Comparison of ENCODE assay signal across 10 mouse cellular contexts in the genomic region with DNA sequence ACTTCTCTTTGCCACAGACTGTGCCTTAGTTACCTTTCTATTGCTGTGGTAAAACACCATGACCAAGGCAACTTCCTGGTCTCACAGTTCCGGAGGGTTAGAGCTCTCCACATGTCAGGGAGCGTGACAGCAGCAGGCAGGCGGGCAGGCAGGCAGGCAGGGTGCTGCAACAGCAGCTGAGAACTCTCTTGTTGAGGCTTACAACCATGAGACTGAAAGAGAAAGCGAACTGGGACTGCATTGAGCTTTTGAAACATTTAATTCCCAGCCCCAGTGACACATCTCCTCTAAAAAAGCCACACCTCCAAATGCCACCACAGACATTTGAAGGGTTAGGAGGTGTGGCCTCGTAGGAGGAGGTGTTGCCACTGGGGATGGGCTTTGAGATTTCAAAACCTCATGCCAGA. TPM values are rescaled to one million over a fixed set of nuclear protein-coding genes. Genes with fewer than 3 reads are reported as not detected.
A peak's percentile ranks its signal among the peaks of the same experiment; 100 is the strongest.
DNase-seq lines count a peak whose midpoint lies in the region; ATAC-seq and TF ChIP-seq lines count a peak whose summit lies in the region.
"Had no signal": no experiment of that assay in that cellular context is flagged by ENCODE, and none has a peak within 500 bp of the region (broad histone marks: within the 10 kb centered on the region; RNA-seq: fewer than 3 reads in every experiment).

No protein-coding gene starts in this region.

- 0 out of 2 replicates have a peak, but pooled peaks have one; percentile 18 for TF ChIP-seq EP300 in heart, adult 2 months (IDR thresholded peaks at IDR 0.05; ENCODE audit: insufficient read depth, low read depth, low read length)

- H3K36me3 ChIP-seq in heart, adult 2 months (ENCODE audit: control insufficient read depth, insufficient read depth, low read length), result peaks cover 13% of the 10 kb centered on the region; the same call in 1 of the 2 replicates
- H3K36me3 ChIP-seq: embryonic facial prominence, embryonic 15.5 days had no signal

- peak overlapping the region; percentile 52 for H3K27ac ChIP-seq in heart, adult 2 months
- H3K27ac ChIP-seq: embryonic facial prominence, embryonic 15.5 days had no signal

- peak in 1 of 2 experiments; percentile 50 for DNase-seq in heart, adult 2 months
- DNase-seq in heart, postnatal 4 days, result no peak
- DNase-seq in liver, result peak; percentile 11
- DNase-seq in ovary, adult 18-20 months (ENCODE audit: low spot score), result no peak
- DNase-seq in right cerebral cortex, postnatal 14 days, result no peak
- DNase-seq in embryo, embryonic 10.5 days (ENCODE audit: low spot score), result no peak

- 39% methylated on average over 5 of the region's 5 CpGs for WGBS in heart, adult 2 months

- no peaks in the 10 kb centered on the region for H3K27me3 ChIP-seq in heart, adult 2 months (ENCODE audit: control insufficient read depth, insufficient read depth, low read length)
- H3K27me3 ChIP-seq: embryonic facial prominence, embryonic 15.5 days had no signal

- H3K4me1 ChIP-seq in heart, adult 2 months (ENCODE audit: control insufficient read depth, insufficient read depth, low read length), result peaks cover 2% of the 10 kb centered on the region; the same call in 1 of the 2 replicates
- H3K4me1 ChIP-seq: embryonic facial prominence, embryonic 15.5 days had no signal

- no peaks in the 10 kb centered on the region for H3K79me2 ChIP-seq in heart, adult 2 months (replicated peaks; ENCODE audit: control insufficient read depth, insufficient read depth, low read length)

- peak; percentile 80 for ATAC-seq in CD4-positive, CD25-positive, alpha-beta regulatory T cell, adult 4 months
- ATAC-seq in neutrophil, adult 5-6 weeks (ENCODE audit: extremely low read depth, insufficient number of reproducible peaks, low FRiP score, poor library complexity, severe bottlenecking), result peak; percentile 79

- no peak overlapping the region for H3K4me3 ChIP-seq in heart, adult 2 months
- H3K4me3 ChIP-seq: embryonic facial prominence, embryonic 15.5 days had no signal

- H3K9ac ChIP-seq in heart, adult 2 months (ENCODE audit: low read depth, low read length), result no peak overlapping the region
- H3K9ac ChIP-seq: embryonic facial prominence, embryonic 15.5 days had no signal

- TF ChIP-seq CTCF in heart, adult 2 months (IDR thresholded peaks at IDR 0.05), result no peak

- intact Hi-C loops in heart, adult 2 months (cut with DNase I), result no loop called here

- TF ChIP-seq POLR2A in heart, adult 2 months (IDR thresholded peaks at IDR 0.05; ENCODE audit: insufficient read depth, low read depth, low read length), result no peak

RNA-seq across cellular contexts. Expression of a gene that starts 4.6 kb away (rescaled TPM):
- total RNA-seq in heart, adult 2 months (2021), result 100 to 1,000 TPM; 191 to 211 TPM
- 66.5 and 115 TPM in 2 replicates for polyA plus RNA-seq in heart, adult 2 months (2012; rRNA removed)
- total RNA-seq in heart, postnatal 4 days (2021), result 10 to 100 TPM; 85.0 to 86.7 TPM
- under 1 TPM; 0.32 to 0.48 TPM for polyA plus RNA-seq in CD4-positive, CD25-positive, alpha-beta regulatory T cell, adult 4 months (2017; shearing (Covaris generic))
- total RNA-seq in neutrophil, adult 5-6 weeks (2017), result 0.47 and 0.61 TPM in 2 replicates
- polyA plus RNA-seq: stomach, embryonic 14.5 days had no signal

RNA-seq across cellular contexts. Expression of a gene that starts 25.9 kb away (rescaled TPM):
- total RNA-seq in heart, adult 2 months (2021), result 1 to 10 TPM; 4.7 to 4.9 TPM
- polyA plus RNA-seq in heart, adult 2 months (2012; rRNA removed), result 1.2 and 1.5 TPM in 2 replicates
- total RNA-seq in heart, postnatal 4 days (2021), result 1 to 10 TPM; 7.0 to 7.4 TPM
- 1 to 10 TPM; 1.5 to 3.0 TPM for polyA plus RNA-seq in CD4-positive, CD25-positive, alpha-beta regulatory T cell, adult 4 months (2017; shearing (Covaris generic))
- 4.4 TPM in 2 replicates for total RNA-seq in neutrophil, adult 5-6 weeks (2017)

RNA-seq across cellular contexts. Expression of a gene that starts 50.9 kb away (rescaled TPM):
- total RNA-seq in heart, adult 2 months (2021), result 1 to 10 TPM; 7.3 to 9.1 TPM
- 7.2 and 9.3 TPM in 2 replicates for polyA plus RNA-seq in heart, adult 2 months (2012; rRNA removed)
- total RNA-seq in heart, postnatal 4 days (2021), result 1 to 10 TPM; 7.0 to 7.1 TPM
- polyA plus RNA-seq in CD4-positive, CD25-positive, alpha-beta regulatory T cell, adult 4 months (2017; shearing (Covaris generic)), result 100 to 1,000 TPM; 186 to 375 TPM
- total RNA-seq in neutrophil, adult 5-6 weeks (2017), result 537 and 551 TPM in 2 replicates

Comparison
In these comparisons a context has a peak if more than half of its experiments do, and no peak if none do; other contexts are left out.
1. RNA of a gene that starts 4.6 kb away (total RNA-seq): 191 to 211 TPM in heart, adult 2 months and 85.0 to 86.7 TPM in heart, postnatal 4 days; 0.47 to 0.61 TPM in neutrophil, adult 5-6 weeks; every median in the first group is over 10 times any median in the second.
2. RNA of a gene that starts 50.9 kb away (total RNA-seq): 537 to 551 TPM in neutrophil, adult 5-6 weeks; 7.3 to 9.1 TPM in heart, adult 2 months and 7.0 to 7.1 TPM in heart, postnatal 4 days; every median in the first group is over 10 times any median in the second.